Mouse (Mus musculus) kidney, embryonic 15.5 days (tissue): ENCODE data around the gene Cnn2. TPM values are rescaled to one million over a fixed set of nuclear protein-coding genes. Genes with fewer than 3 reads are reported as not detected.
"Not testable (repeated sequence)": the region's sequence is repeated elsewhere in the genome, so short reads cannot be mapped to it uniquely, and the experiment has no call there.

Experiments
- ATAC-seq: fragments of 200-750 bp; cut with Nextera tagmentation; replicated peaks from 2 replicates; pipeline ENCODE4 v1.8.0; 2017; ENCODE audit warnings: moderate TSS enrichment; ENCODE audit not compliant: low FRiP score
- H3K27ac ChIP-seq: fragments of 300-500 bp; sonication (generic); 2 replicates; pipeline ENCODE4 v1.5.1; 2015; ENCODE audit warnings: mild to moderate bottlenecking, inconsistent platforms
- H3K27me3 ChIP-seq: fragments of 300-500 bp; sonication (generic); 2 replicates; pipeline ENCODE4 v1.6.1; 2015; ENCODE audit warnings: inconsistent platforms
- H3K36me3 ChIP-seq: fragments of 300-500 bp; sonication (generic); 2 replicates; pipeline ENCODE4 v1.6.1; 2015; ENCODE audit warnings: inconsistent platforms
- H3K4me1 ChIP-seq: fragments of 300-500 bp; sonication (generic); 2 replicates; pipeline ENCODE4 v1.6.1; 2015; ENCODE audit warnings: inconsistent platforms
- H3K4me2 ChIP-seq: fragments of 300-500 bp; sonication (generic); 2 replicates; pipeline ENCODE4 v1.6.1; 2015; ENCODE audit warnings: moderate library complexity, mild to moderate bottlenecking, inconsistent platforms
- H3K4me3 ChIP-seq: fragments of 300-500 bp; sonication (generic); replicated peaks from 2 replicates; pipeline ENCODE4 v1.5.1; 2015; ENCODE audit warnings: mild to moderate bottlenecking, inconsistent platforms
- H3K9ac ChIP-seq: fragments of 300-500 bp; sonication (generic); 2 replicates; pipeline ENCODE4 v1.6.1; 2015; ENCODE audit warnings: mild to moderate bottlenecking, inconsistent platforms
- H3K9me3 ChIP-seq: fragments of 300-500 bp; sonication (generic); replicated peaks from 2 replicates; pipeline ENCODE4 v1.6.1; 2016; ENCODE audit warnings: inconsistent platforms
- WGBS: fragments of 180-500 bp; shearing (Covaris S2); methylation state at CpG from one replicate; pipeline ENCODE4 v1.1.7; 2015; ENCODE audit warnings: mixed read lengths; 5-methylcytosine and 5-hydroxymethylcytosine counted together
- polyA plus RNA-seq: library from polyadenylated mRNA; unstranded; fragments of >200 nt; fragmentation: Nextera tagmentation; extraction: Ambion mirVana; gene quantifications from 2 replicates; pipeline ENCODE4 v1.2.1, GENCODE M21; 2015

The Cnn2 gene
- polyA plus RNA-seq, 1 experiment from 2014 or later, result 292 TPM

DNA sequence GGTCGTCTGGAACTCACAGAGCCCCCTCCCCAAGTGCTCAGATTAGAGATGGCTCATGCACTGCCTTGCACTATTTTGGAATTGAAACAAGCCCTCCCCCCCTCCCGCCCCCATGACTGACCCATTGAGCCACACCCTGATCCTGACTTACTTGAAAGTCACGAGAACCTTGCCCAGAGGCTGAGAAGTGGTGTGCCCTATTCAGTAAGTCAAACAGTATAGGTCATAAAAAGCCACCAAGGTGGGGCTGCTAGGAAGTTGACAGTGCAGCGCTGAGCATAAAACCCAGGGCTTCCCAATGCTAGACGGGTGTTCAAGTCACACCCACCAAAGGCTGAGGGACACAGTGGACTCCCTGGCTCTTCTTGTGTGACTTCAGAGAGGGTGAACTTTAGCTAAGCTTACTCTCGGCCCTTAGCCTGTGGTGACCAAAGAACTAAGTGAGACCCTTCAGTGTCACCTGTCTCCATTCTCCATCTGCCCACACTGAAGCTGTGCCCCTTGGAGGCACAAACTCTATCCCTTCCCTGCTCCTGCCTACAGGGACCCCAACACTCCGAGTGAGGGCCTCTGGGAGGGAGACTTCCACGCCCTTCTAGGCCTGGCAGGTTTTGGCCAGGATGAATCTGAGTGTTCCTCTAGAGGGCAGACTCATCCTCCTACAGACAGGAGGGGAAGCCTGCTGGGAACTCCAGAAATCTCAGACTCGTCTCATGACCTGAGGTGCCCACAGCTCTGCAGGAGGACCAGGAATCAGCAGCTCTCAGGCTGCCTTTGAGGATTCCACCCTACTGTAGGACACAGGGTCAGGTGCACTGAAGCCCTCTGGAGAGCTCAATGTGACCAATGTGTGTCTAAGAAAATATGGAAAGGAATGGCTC is 45.4 kb downstream of the Cnn2 start:
- no peak for ATAC-seq
- Histone ChIP-seq H3K36me3 (peaks cover 43% of the 10 kb centered on the region), H3K9me3 (no peaks in the 10 kb centered on the region), H3K27me3 (no peaks in the 10 kb centered on the region), H3K9ac (no peak overlapping the region), H3K4me1 (peaks cover 41% of the 10 kb centered on the region), H3K27ac (peak overlapping the region; percentile 76), H3K4me3 (no peak overlapping the region), H3K4me2 (no peak overlapping the region)
- 32% methylated on average over 9 of the region's 9 CpGs for WGBS

DNA sequence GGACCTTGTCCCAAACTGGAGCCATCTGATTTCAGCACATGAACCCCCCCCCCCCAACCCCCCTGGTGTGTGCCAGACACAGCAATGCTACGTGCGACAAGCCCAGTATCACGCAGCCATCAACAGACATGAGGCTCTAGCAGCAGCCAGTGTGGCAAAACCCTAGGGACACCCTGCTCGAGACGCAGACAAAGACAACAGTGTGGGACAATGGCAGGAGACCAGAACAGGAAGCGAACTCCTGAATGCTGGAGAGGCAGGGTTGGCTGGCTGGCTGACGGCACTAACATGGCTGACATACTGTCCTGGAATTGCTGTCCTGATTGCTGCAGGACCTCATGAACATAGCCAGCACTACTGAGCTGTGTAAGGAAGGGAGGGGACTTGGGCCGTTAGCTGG is 46.8 kb downstream of the Cnn2 start:
- H3K36me3 ChIP-seq, result peaks cover 43% of the 10 kb centered on the region
- H3K27me3 ChIP-seq, result no peaks in the 10 kb centered on the region
- no peak overlapping the region for H3K4me2 ChIP-seq
- no peaks in the 10 kb centered on the region for H3K9me3 ChIP-seq
- 0 out of 2 replicates have a peak overlapping the region, but pooled peaks have one; percentile 76 for H3K27ac ChIP-seq
- H3K4me3 ChIP-seq, result no peak overlapping the region
- 82% methylated on average over 8 of the region's 8 CpGs for WGBS
- ATAC-seq, result no peak
- no peak overlapping the region for H3K9ac ChIP-seq
- H3K4me1 ChIP-seq, result peaks cover 46% of the 10 kb centered on the region

DNA sequence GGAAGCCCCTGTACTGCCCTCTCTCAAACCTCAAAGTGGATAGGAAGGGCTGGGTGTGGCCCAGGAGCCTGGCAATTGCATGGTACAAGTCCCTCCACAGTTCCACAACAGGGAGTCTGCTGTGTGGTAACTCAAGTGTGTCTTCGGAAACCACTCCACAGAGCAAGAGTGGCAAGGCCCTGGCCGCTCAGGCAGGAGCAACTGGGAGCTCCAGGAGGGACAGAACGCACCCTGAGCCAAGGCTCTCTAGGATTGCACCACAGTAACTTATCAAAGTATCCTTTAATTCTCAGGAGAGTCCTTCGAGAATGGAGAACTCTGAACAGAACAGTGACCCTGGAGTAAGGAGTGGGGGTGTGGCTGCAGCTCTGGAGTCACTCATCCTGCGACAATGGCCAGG is 47.3 kb downstream of the Cnn2 start:
- WGBS, result 89% methylated on average over 5 of the region's 5 CpGs

DNA sequence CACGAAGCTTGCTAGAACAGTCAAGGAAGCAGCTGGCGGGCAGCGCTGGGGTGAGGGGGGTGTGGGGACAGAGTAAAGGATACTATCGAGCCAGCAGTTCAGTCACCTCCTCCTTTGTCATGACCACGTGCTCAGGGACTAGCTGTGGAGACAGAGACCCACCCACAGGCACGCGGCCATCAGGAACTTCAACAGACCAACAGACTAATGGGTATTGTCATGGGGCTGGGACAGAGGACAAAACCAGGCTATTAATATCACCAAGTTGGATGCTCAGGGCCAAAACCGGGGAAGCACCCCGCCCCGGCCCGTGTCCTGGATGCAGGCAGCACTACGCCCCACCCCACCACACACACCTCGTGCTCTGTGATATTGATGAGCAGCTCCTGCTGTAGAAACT is 48.4 kb downstream of the Cnn2 start:
- peaks cover 46% of the 10 kb centered on the region for H3K4me1 ChIP-seq
- no peak overlapping the region for H3K27ac ChIP-seq
- no peak overlapping the region for H3K4me3 ChIP-seq
- H3K27me3 ChIP-seq, result no peaks in the 10 kb centered on the region
- ATAC-seq, result no peak
- H3K36me3 ChIP-seq, result peaks cover 43% of the 10 kb centered on the region
- H3K9me3 ChIP-seq, result no peaks in the 10 kb centered on the region
- H3K9ac ChIP-seq, result no peak overlapping the region
- WGBS, result 91% methylated on average over 13 of the region's 13 CpGs
- H3K4me2 ChIP-seq, result no peak overlapping the region

More for the DNA sequence above, 47.3 kb downstream of the Cnn2 start:
- no peak overlapping the region for H3K4me3 ChIP-seq
- ATAC-seq, result no peak
- peaks cover 43% of the 10 kb centered on the region for H3K36me3 ChIP-seq
- 0 out of 2 replicates have a peak overlapping the region, but pooled peaks have one; percentile 76 for H3K27ac ChIP-seq
- H3K9me3 ChIP-seq, result no peaks in the 10 kb centered on the region
- H3K4me1 ChIP-seq, result peaks cover 46% of the 10 kb centered on the region
- H3K4me2 ChIP-seq, result no peak overlapping the region
- no peak overlapping the region for H3K9ac ChIP-seq
- no peaks in the 10 kb centered on the region for H3K27me3 ChIP-seq

DNA sequence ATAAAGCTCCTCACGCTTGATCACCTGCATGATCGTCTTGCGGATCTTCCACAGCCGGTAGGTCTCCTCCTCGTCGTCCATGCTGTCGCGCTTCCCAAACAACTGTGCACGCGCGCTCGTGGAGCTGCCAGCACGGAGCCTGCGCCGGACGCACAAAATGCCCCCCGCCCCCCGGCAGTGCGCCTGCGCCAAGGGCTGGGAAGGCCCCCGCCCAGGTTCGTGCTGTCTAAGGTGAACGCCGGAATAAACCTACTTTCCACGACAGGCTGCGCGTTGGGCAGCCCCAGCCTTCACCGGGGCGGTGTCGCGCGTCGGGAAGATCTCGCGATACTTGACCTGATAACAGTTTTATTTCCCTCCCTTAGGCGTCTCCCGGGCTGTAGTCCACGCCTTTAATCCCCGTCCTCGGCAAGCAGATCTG is 51.2 kb downstream of the Cnn2 start, which contains the start of gene Polr2e:
Gene Polr2e, minus strand, starts transcription at position 237 of the 421 bp plus-strand sequence.
- Histone ChIP-seq H3K27me3 (no peaks in the 10 kb centered on the region), H3K4me1 (peaks cover 23% of the 10 kb centered on the region), H3K36me3 (peaks cover 39% of the 10 kb centered on the region), H3K27ac (peak within 1 kb of the TSS; percentile 63), H3K4me3 (peak within 1 kb of the TSS; percentile 75), H3K4me2 (peak within 1 kb of the TSS; percentile 78), H3K9me3 (no peaks in the 10 kb centered on the region), H3K9ac (peak within 1 kb of the TSS; percentile 82)
- ATAC-seq, result peak; percentile 98
- WGBS, result under 1% methylated on average over 40 of the region's 40 CpGs

DNA sequence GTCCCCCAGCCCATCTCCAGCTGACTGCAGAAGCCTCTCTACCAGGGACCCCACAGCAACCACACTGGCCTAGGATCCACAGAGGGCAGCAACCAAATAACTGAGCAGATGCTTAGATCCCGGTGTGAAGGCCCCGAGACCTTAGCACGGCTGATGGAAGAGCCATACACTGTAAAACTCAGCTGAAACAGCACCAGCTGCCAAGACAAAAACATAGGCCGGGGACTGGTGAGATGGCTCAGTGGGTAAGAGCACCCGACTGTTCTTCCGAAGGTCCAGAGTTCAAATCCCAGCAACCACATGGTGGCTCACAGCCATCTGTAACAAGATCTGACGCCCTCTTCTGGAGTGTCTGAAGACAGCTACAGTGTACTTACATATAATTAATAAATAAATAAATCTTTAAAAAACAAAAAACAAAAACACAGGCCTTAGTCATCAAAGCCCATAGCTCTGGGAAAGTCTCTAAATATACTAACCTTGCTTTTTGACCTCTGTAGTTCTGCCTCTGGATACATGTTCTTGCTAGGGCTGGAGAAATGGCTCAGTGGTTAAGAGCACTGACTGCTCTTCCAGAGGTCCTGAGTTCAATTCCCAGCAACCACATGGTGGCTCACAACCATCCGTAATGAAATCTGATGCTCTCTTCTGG is 53.2 kb downstream of the Cnn2 start:
- Histone ChIP-seq H3K36me3 (peaks cover 19% of the 10 kb centered on the region), H3K4me1 (peaks cover 21% of the 10 kb centered on the region)
- H3K4me2 ChIP-seq, H3K9ac ChIP-seq, ATAC-seq, H3K4me3 ChIP-seq, H3K9me3 ChIP-seq, H3K27me3 ChIP-seq, H3K27ac ChIP-seq: not testable (repeated sequence)
- 83% methylated on average over 8 of the region's 8 CpGs for WGBS

DNA sequence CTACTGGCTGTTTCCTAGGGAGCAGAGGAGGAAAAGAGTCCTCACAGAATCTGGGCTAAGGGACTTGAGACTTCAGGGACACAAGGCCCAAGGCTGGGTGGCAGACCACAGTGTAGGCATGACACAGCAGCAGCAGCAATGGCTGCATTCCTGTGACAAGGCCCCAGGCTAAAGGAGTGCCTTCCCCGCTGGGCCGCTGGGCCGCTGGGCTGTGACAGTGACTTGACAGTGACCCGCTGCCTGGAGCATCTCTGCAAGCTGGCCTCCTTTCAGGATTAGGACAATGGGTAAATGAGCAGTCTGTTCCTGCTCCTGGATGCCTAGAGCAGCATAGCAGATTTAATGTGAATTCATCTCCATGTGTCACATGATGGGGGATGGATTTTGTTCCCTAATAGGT is 55.7 kb downstream of the Cnn2 start:
- Histone ChIP-seq H3K9me3 (no peaks in the 10 kb centered on the region), H3K27me3 (no peaks in the 10 kb centered on the region), H3K4me1 (peaks cover 26% of the 10 kb centered on the region), H3K36me3 (no peaks in the 10 kb centered on the region), H3K27ac (peak overlapping the region; percentile 22; the same call in 1 of the 2 replicates), H3K4me3 (no peak overlapping the region), H3K9ac (no peak overlapping the region), H3K4me2 (no peak overlapping the region)
- no peak for ATAC-seq
- 62% methylated on average over 4 of the region's 4 CpGs for WGBS

DNA sequence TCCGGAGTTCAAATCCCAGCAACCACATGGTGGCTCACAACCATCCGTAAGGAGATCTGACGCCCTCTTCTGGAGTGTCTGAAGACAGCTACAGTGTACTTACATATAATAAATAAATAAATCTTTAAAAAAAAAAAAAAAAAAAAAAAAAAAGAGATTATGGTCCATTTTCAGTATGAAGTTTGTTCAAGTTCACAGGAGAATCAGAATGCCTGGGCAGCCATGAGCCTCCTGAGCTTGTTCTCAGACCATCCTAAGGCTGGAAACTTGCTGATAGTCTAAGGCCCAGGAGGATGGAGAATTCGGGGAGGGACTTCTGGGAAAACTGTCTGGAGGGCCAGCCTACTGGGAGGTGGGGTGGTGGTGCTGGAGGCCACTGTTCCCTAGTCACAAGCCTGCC is 57.0 kb downstream of the Cnn2 start:
- peaks cover 29% of the 10 kb centered on the region for H3K4me1 ChIP-seq
- not testable (repeated sequence) for H3K27ac ChIP-seq, H3K4me2 ChIP-seq, H3K27me3 ChIP-seq, H3K9me3 ChIP-seq, H3K36me3 ChIP-seq, H3K4me3 ChIP-seq, H3K9ac ChIP-seq, ATAC-seq
- WGBS, result 75% methylated on average over 4 of the region's 4 CpGs

Other genes starting within 250 kb of the Cnn2 start
- 43.7 and 54.4 TPM in 2 replicates for gene Polrmt, start 242.0 kb upstream of the Cnn2 start, polyA plus RNA-seq
- 0.12 and 0.14 TPM in 2 replicates for gene Fgf22, start 233.5 kb upstream of the Cnn2 start, polyA plus RNA-seq
- gene Rnf126, start 221.6 kb upstream of the Cnn2 start, polyA plus RNA-seq, result 88.5 and 102 TPM in 2 replicates
- 15.3 and 15.6 TPM in 2 replicates for gene Fstl3, start 211.3 kb upstream of the Cnn2 start, polyA plus RNA-seq
- 0.29 TPM in 1 of 2 replicates, not detected in the other for gene Prss57, start 197.6 kb upstream of the Cnn2 start, polyA plus RNA-seq
- 144 and 158 TPM in 2 replicates for gene Palm, start 195.0 kb upstream of the Cnn2 start, polyA plus RNA-seq
- 14.9 and 15.2 TPM in 2 replicates for gene Misp, start 167.6 kb upstream of the Cnn2 start, polyA plus RNA-seq
- 398 and 438 TPM in 2 replicates for gene Ptbp1, start 134.2 kb upstream of the Cnn2 start, polyA plus RNA-seq
- gene Prtn3, start 114.1 kb upstream of the Cnn2 start, polyA plus RNA-seq, result 7.4 and 8.3 TPM in 2 replicates
- gene Plppr3, start 114.0 kb upstream of the Cnn2 start, polyA plus RNA-seq, result 62.1 and 74.5 TPM in 2 replicates
- 2.6 and 3.4 TPM in 2 replicates for gene Elane, start 102.3 kb upstream of the Cnn2 start, polyA plus RNA-seq
- gene Cfd, start 97.7 kb upstream of the Cnn2 start, polyA plus RNA-seq, result not detected in 2 replicates
- 59.6 and 70.7 TPM in 2 replicates for gene Med16, start 79.7 kb upstream of the Cnn2 start, polyA plus RNA-seq
- gene Gm26602, start 77.7 kb upstream of the Cnn2 start, polyA plus RNA-seq, result 0.96 and 14.1 TPM in 2 replicates
- 0.71 and 1.2 TPM in 2 replicates for gene Kiss1r, start 71.6 kb upstream of the Cnn2 start, polyA plus RNA-seq
- 142 and 155 TPM in 2 replicates for gene R3hdm4, start 67.4 kb upstream of the Cnn2 start, polyA plus RNA-seq
- 7.3 and 7.4 TPM in 2 replicates for gene Arid3a, start 61.5 kb upstream of the Cnn2 start, polyA plus RNA-seq
- 115 TPM in 2 replicates for gene Wdr18, start 28.4 kb upstream of the Cnn2 start, polyA plus RNA-seq
- 0.31 and 0.39 TPM in 2 replicates for gene Grin3b, start 17.9 kb upstream of the Cnn2 start, polyA plus RNA-seq
- 15.7 and 17.5 TPM in 2 replicates for gene Tmem259, start 4.3 kb upstream of the Cnn2 start, polyA plus RNA-seq
- gene Abca7, start 7.9 kb downstream of the Cnn2 start, polyA plus RNA-seq, result 3.9 and 4.5 TPM in 2 replicates
- 8.7 and 10.0 TPM in 2 replicates for gene Arhgap45, start 28.1 kb downstream of the Cnn2 start, polyA plus RNA-seq
- gene Polr2e, start 51.2 kb downstream of the Cnn2 start, polyA plus RNA-seq, result 235 and 243 TPM in 2 replicates
- 581 and 603 TPM in 2 replicates for gene Gpx4, start 58.6 kb downstream of the Cnn2 start, polyA plus RNA-seq
- gene Sbno2, start 117.0 kb downstream of the Cnn2 start, polyA plus RNA-seq, result 14.4 and 16.2 TPM in 2 replicates
- 15.0 and 22.4 TPM in 2 replicates for gene Stk11, start 127.2 kb downstream of the Cnn2 start, polyA plus RNA-seq
- 594 and 612 TPM in 2 replicates for gene Atp5d, start 150.0 kb downstream of the Cnn2 start, polyA plus RNA-seq
- 5.7 and 6.1 TPM in 2 replicates for gene Cbarp, start 152.3 kb downstream of the Cnn2 start, polyA plus RNA-seq
- gene Midn, start 159.7 kb downstream of the Cnn2 start, polyA plus RNA-seq, result 18.8 and 19.5 TPM in 2 replicates
- gene Cirbp, start 177.4 kb downstream of the Cnn2 start, polyA plus RNA-seq, result 95.1 and 111 TPM in 2 replicates
- 11.2 and 13.2 TPM in 2 replicates for gene 1600002K03Rik, start 184.4 kb downstream of the Cnn2 start, polyA plus RNA-seq
- gene Efna2, start 190.9 kb downstream of the Cnn2 start, polyA plus RNA-seq, result 15.4 and 17.0 TPM in 2 replicates
- gene Mum1, start 237.8 kb downstream of the Cnn2 start, polyA plus RNA-seq, result 74.8 and 75.5 TPM in 2 replicates